Mouse (Mus musculus): ENCODE measurements at regions not wholly inside any gene's neighbourhood (a gene's known extent, or its start where the extent isn't known, plus 50 kb on each side); places are given as distances from the start of the nearest gene placed in this dataset.
A peak's percentile ranks its signal among the peaks of the same experiment; 100 is the strongest.

GRCm38 (mm10) chr1:83869046-83869445 lies 461.0 kb upstream of the Sphkap start:
- H3K36me3 ChIP-seq (replicated peaks), result no peaks in the 10 kb centered on the region
- no peak overlapping the region for H3K4me3 ChIP-seq
- WGBS, result 72% methylated on average over 2 of the region's 2 CpGs
- peaks cover 28% of the 10 kb centered on the region for H3K4me1 ChIP-seq
- H3K27ac ChIP-seq (replicated peaks), result no peak overlapping the region
- no peaks in the 10 kb centered on the region for H3K9me3 ChIP-seq
- DNase-seq (ENCODE audit: low spot score), result no peak
- no peaks in the 10 kb centered on the region for H3K27me3 ChIP-seq (replicated peaks; ENCODE audit: low read depth, poor library complexity, severe bottlenecking)

GRCm38 (mm10) chr1:83862541-83862940 lies 454.5 kb upstream of the Sphkap start:
- Histone ChIP-seq H3K4me3 (no peak overlapping the region), H3K36me3 (replicated peaks) (no peaks in the 10 kb centered on the region), H3K27ac (replicated peaks) (no peak overlapping the region), H3K27me3 (replicated peaks; ENCODE audit: low read depth, poor library complexity, severe bottlenecking) (no peaks in the 10 kb centered on the region), H3K4me1 (no peaks in the 10 kb centered on the region), H3K9me3 (no peaks in the 10 kb centered on the region)
- 88% methylated on average over 1 of the region's 1 CpGs for WGBS
- no peak for DNase-seq (ENCODE audit: low spot score)

GRCm38 (mm10) chr1:83862128-83862527 lies 454.1 kb upstream of the Sphkap start:
- Histone ChIP-seq H3K9me3 (no peaks in the 10 kb centered on the region), H3K4me1 (no peaks in the 10 kb centered on the region), H3K27me3 (replicated peaks; ENCODE audit: low read depth, poor library complexity, severe bottlenecking) (no peaks in the 10 kb centered on the region), H3K36me3 (replicated peaks) (no peaks in the 10 kb centered on the region), H3K4me3 (no peak overlapping the region), H3K27ac (replicated peaks) (no peak overlapping the region)
- DNase-seq (ENCODE audit: low spot score), result no peak
- 72% methylated on average over 3 of the region's 3 CpGs for WGBS

GRCm38 (mm10) chr1:83859732-83860424 lies 451.9 kb upstream of the Sphkap start:
- H3K4me3 ChIP-seq, result no peak overlapping the region
- WGBS, result 89% methylated on average over 3 of the region's 3 CpGs
- no peaks in the 10 kb centered on the region for H3K27me3 ChIP-seq (replicated peaks; ENCODE audit: low read depth, poor library complexity, severe bottlenecking)
- H3K9me3 ChIP-seq, result no peaks in the 10 kb centered on the region
- H3K36me3 ChIP-seq (replicated peaks), result no peaks in the 10 kb centered on the region
- no peak for DNase-seq (ENCODE audit: low spot score)
- no peaks in the 10 kb centered on the region for H3K4me1 ChIP-seq
- no peak overlapping the region for H3K27ac ChIP-seq (replicated peaks)

- 64% methylated on average over 5 of the region's 5 CpGs for WGBS
- Histone ChIP-seq H3K27me3 (replicated peaks; ENCODE audit: low read depth, poor library complexity, severe bottlenecking) (no peaks in the 10 kb centered on the region), H3K4me3 (no peak overlapping the region), H3K27ac (replicated peaks) (no peak overlapping the region), H3K36me3 (replicated peaks) (no peaks in the 10 kb centered on the region), H3K4me1 (peaks cover 10% of the 10 kb centered on the region), H3K9me3 (no peaks in the 10 kb centered on the region)
- peak; percentile 37 for DNase-seq (ENCODE audit: low spot score)
Observed at GRCm38 (mm10) chr1:83853996-83854395, 446.0 kb upstream of the Sphkap start.

GRCm38 (mm10) chr1:83851081-83851480 lies 443.1 kb upstream of the Sphkap start:
- no peak for DNase-seq (ENCODE audit: low spot score)
- WGBS, result 90% methylated on average over 6 of the region's 6 CpGs
- Histone ChIP-seq H3K27ac (replicated peaks) (no peak overlapping the region), H3K4me1 (peaks cover 10% of the 10 kb centered on the region), H3K36me3 (replicated peaks) (no peaks in the 10 kb centered on the region), H3K4me3 (no peak overlapping the region), H3K9me3 (no peaks in the 10 kb centered on the region), H3K27me3 (replicated peaks; ENCODE audit: low read depth, poor library complexity, severe bottlenecking) (no peaks in the 10 kb centered on the region)

- 87% methylated on average over 2 of the region's 2 CpGs for WGBS
- Histone ChIP-seq H3K4me1 (no peaks in the 10 kb centered on the region), H3K4me3 (no peak overlapping the region), H3K27me3 (replicated peaks; ENCODE audit: low read depth, poor library complexity, severe bottlenecking) (no peaks in the 10 kb centered on the region), H3K27ac (replicated peaks) (no peak overlapping the region), H3K36me3 (replicated peaks) (no peaks in the 10 kb centered on the region), H3K9me3 (no peaks in the 10 kb centered on the region)
- DNase-seq (ENCODE audit: low spot score), result no peak
Observed at GRCm38 (mm10) chr1:83848414-83848813, 440.4 kb upstream of the Sphkap start.

GRCm38 (mm10) chr1:83847992-83848391 lies 440.0 kb upstream of the Sphkap start:
- WGBS, result 70% methylated on average over 5 of the region's 5 CpGs
- H3K4me1 ChIP-seq, result no peaks in the 10 kb centered on the region
- DNase-seq (ENCODE audit: low spot score), result no peak

GRCm38 (mm10) chr1:83844827-83845379 lies 436.9 kb upstream of the Sphkap start:
- H3K27ac ChIP-seq (replicated peaks), result no peak overlapping the region
- DNase-seq (ENCODE audit: low spot score), result no peak
- H3K27me3 ChIP-seq (replicated peaks; ENCODE audit: low read depth, poor library complexity, severe bottlenecking), result no peaks in the 10 kb centered on the region
- H3K9me3 ChIP-seq, result no peaks in the 10 kb centered on the region
- no peaks in the 10 kb centered on the region for H3K4me1 ChIP-seq
- 69% methylated on average over 4 of the region's 4 CpGs for WGBS
- no peaks in the 10 kb centered on the region for H3K36me3 ChIP-seq (replicated peaks)
- no peak overlapping the region for H3K4me3 ChIP-seq

More at GRCm38 (mm10) chr1:83847992-83848391, 440.0 kb upstream of the Sphkap start:
- no peak overlapping the region for H3K27ac ChIP-seq (replicated peaks)
- H3K36me3 ChIP-seq (replicated peaks), result no peaks in the 10 kb centered on the region
- no peaks in the 10 kb centered on the region for H3K27me3 ChIP-seq (replicated peaks; ENCODE audit: low read depth, poor library complexity, severe bottlenecking)
- H3K9me3 ChIP-seq, result no peaks in the 10 kb centered on the region
- no peak overlapping the region for H3K4me3 ChIP-seq

- H3K27me3 ChIP-seq (replicated peaks; ENCODE audit: low read depth, poor library complexity, severe bottlenecking), result no peaks in the 10 kb centered on the region
- H3K36me3 ChIP-seq (replicated peaks), result no peaks in the 10 kb centered on the region
- no peak overlapping the region for H3K27ac ChIP-seq (replicated peaks)
- WGBS, result 89% methylated on average over 6 of the region's 6 CpGs
- H3K9me3 ChIP-seq, result no peaks in the 10 kb centered on the region
- H3K4me1 ChIP-seq, result no peaks in the 10 kb centered on the region
- no peak for DNase-seq (ENCODE audit: low spot score)
- no peak overlapping the region for H3K4me3 ChIP-seq
Observed at GRCm38 (mm10) chr1:83835965-83836364, 428.0 kb upstream of the Sphkap start.

GRCm38 (mm10) chr1:83832946-83833345 lies 424.9 kb upstream of the Sphkap start:
- no peak overlapping the region for H3K27ac ChIP-seq (replicated peaks)
- H3K4me1 ChIP-seq, result no peaks in the 10 kb centered on the region
- no peak overlapping the region for H3K4me3 ChIP-seq
- no peaks in the 10 kb centered on the region for H3K9me3 ChIP-seq
- no peaks in the 10 kb centered on the region for H3K36me3 ChIP-seq (replicated peaks)
- WGBS, result 89% methylated on average over 3 of the region's 3 CpGs
- DNase-seq (ENCODE audit: low spot score), result no peak
- no peaks in the 10 kb centered on the region for H3K27me3 ChIP-seq (replicated peaks; ENCODE audit: low read depth, poor library complexity, severe bottlenecking)

GRCm38 (mm10) chr1:83831900-83832535 lies 424.0 kb upstream of the Sphkap start:
- Histone ChIP-seq H3K4me3 (no peak overlapping the region), H3K9me3 (no peaks in the 10 kb centered on the region), H3K4me1 (no peaks in the 10 kb centered on the region), H3K36me3 (replicated peaks) (no peaks in the 10 kb centered on the region), H3K27me3 (replicated peaks; ENCODE audit: low read depth, poor library complexity, severe bottlenecking) (no peaks in the 10 kb centered on the region), H3K27ac (replicated peaks) (no peak overlapping the region)
- WGBS, result 92% methylated on average over 3 of the region's 3 CpGs
- no peak for DNase-seq (ENCODE audit: low spot score)

GRCm38 (mm10) chr1:83830025-83830645 lies 422.1 kb upstream of the Sphkap start:
- H3K27me3 ChIP-seq (replicated peaks; ENCODE audit: low read depth, poor library complexity, severe bottlenecking), result no peaks in the 10 kb centered on the region
- no peak for DNase-seq (ENCODE audit: low spot score)
- no peak overlapping the region for H3K27ac ChIP-seq (replicated peaks)
- no peak overlapping the region for H3K4me3 ChIP-seq
- H3K36me3 ChIP-seq (replicated peaks), result no peaks in the 10 kb centered on the region
- H3K9me3 ChIP-seq, result no peaks in the 10 kb centered on the region
- WGBS, result 87% methylated on average over 6 of the region's 6 CpGs
- no peaks in the 10 kb centered on the region for H3K4me1 ChIP-seq

Data from embryonic facial prominence, embryonic 10.5 days (tissue).